Mouse (Mus musculus) forebrain, embryonic 10.5 days (tissue): Measurements from ENCODE around the gene Ankrd44. TPM values are rescaled to one million over a fixed set of nuclear protein-coding genes. Genes with fewer than 3 reads are reported as not detected.

ENCODE experiments used
- DNase-seq: peaks from one replicate; pipeline ENCODE4 v3.0.0-alpha.2; 2017; ENCODE audit warnings: low spot score; ENCODE audit errors: extremely low spot score
- H3K27ac ChIP-seq: fragments of 300-500 bp; sonication (generic); 2 replicates; pipeline ENCODE4 v1.5.1; 2016; ENCODE audit warnings: mild to moderate bottlenecking
- H3K27me3 ChIP-seq: fragments of 300-500 bp; sonication (generic); 2 replicates; pipeline ENCODE4 v1.6.1; 2016; ENCODE audit warnings: mild to moderate bottlenecking; ENCODE audit not compliant: poor library complexity, severe bottlenecking
- H3K36me3 ChIP-seq: fragments of 300-500 bp; sonication (generic); replicated peaks from 2 replicates; pipeline ENCODE4 v1.6.1; 2016; ENCODE audit warnings: mild to moderate bottlenecking, moderate library complexity
- H3K4me1 ChIP-seq: fragments of 300-500 bp; sonication (generic); 2 replicates; pipeline ENCODE4 v1.6.1; 2016
- H3K4me3 ChIP-seq: fragments of 300-500 bp; sonication (generic); 2 replicates; pipeline ENCODE4 v1.5.1; 2016; ENCODE audit warnings: mild to moderate bottlenecking, moderate library complexity
- H3K9me3 ChIP-seq: fragments of 300-500 bp; sonication (generic); 2 replicates; pipeline ENCODE4 v1.6.1; 2016; ENCODE audit warnings: mild to moderate bottlenecking, moderate library complexity
- WGBS: fragments of 180-500 bp; shearing (Covaris S2); methylation state at CpG from one replicate; pipeline ENCODE4 v1.1.7; 2016; 5-methylcytosine and 5-hydroxymethylcytosine counted together
- polyA plus RNA-seq: library from polyadenylated mRNA; unstranded; fragments of >200 nt; fragmentation: Nextera tagmentation; extraction: Ambion mirVana; gene quantifications from 2 replicates; pipeline ENCODE4 v1.2.1, GENCODE M21; 2016

Ankrd44 gene
- polyA plus RNA-seq, 1 experiment from 2014 or later, result 15.2 TPM

- WGBS, result 90% methylated on average over 8 of the region's 8 CpGs
- no peak for DNase-seq
Observed at GRCm38 (mm10) chr1:54707888-54708565, 218.2 kb downstream of the Ankrd44 start.

GRCm38 (mm10) chr1:54707036-54707887 is 218.9 kb downstream of the Ankrd44 start:
- H3K9me3 ChIP-seq, result 0 out of 2 replicates have a peak, but pooled peaks cover under 1% of the 10 kb centered on the region
- WGBS, result 75% methylated on average over 10 of the region's 10 CpGs
- H3K4me1 ChIP-seq, result 0 out of 2 replicates have a peak, but pooled peaks cover 5% of the 10 kb centered on the region
- no peak for DNase-seq
- H3K27ac ChIP-seq, result no peak overlapping the region
- H3K36me3 ChIP-seq, result 0 out of 2 replicates have a peak, but pooled peaks cover 2% of the 10 kb centered on the region
- H3K27me3 ChIP-seq, result no peaks in the 10 kb centered on the region
- H3K4me3 ChIP-seq, result no peak overlapping the region

More at GRCm38 (mm10) chr1:54707888-54708565, 218.2 kb downstream of the Ankrd44 start:
- Histone ChIP-seq H3K27me3 (no peaks in the 10 kb centered on the region), H3K4me1 (0 out of 2 replicates have a peak, but pooled peaks cover 5% of the 10 kb centered on the region), H3K4me3 (no peak overlapping the region), H3K27ac (no peak overlapping the region), H3K9me3 (peaks cover 3% of the 10 kb centered on the region; the same call in 1 of the 2 replicates), H3K36me3 (0 out of 2 replicates have a peak, but pooled peaks cover 5% of the 10 kb centered on the region)

GRCm38 (mm10) chr1:54706621-54707020 is 219.6 kb downstream of the Ankrd44 start:
- Histone ChIP-seq H3K36me3 (no peaks in the 10 kb centered on the region), H3K27me3 (no peaks in the 10 kb centered on the region), H3K27ac (no peak overlapping the region), H3K4me1 (0 out of 2 replicates have a peak, but pooled peaks cover 5% of the 10 kb centered on the region), H3K4me3 (no peak overlapping the region), H3K9me3 (no peaks in the 10 kb centered on the region)
- 24% methylated on average over 3 of the region's 3 CpGs for WGBS
- DNase-seq, result no peak

GRCm38 (mm10) chr1:54703466-54703865 is 222.7 kb downstream of the Ankrd44 start:
- 55% methylated on average over 1 of the region's 1 CpGs for WGBS
- no peak for DNase-seq
- Histone ChIP-seq H3K4me1 (0 out of 2 replicates have a peak, but pooled peaks cover 5% of the 10 kb centered on the region), H3K9me3 (no peaks in the 10 kb centered on the region), H3K27ac (no peak overlapping the region), H3K27me3 (no peaks in the 10 kb centered on the region), H3K36me3 (no peaks in the 10 kb centered on the region), H3K4me3 (no peak overlapping the region)

- no peak for DNase-seq
- Histone ChIP-seq H3K4me3 (no peak overlapping the region), H3K27me3 (no peaks in the 10 kb centered on the region), H3K36me3 (no peaks in the 10 kb centered on the region), H3K4me1 (0 out of 2 replicates have a peak, but pooled peaks cover 5% of the 10 kb centered on the region), H3K27ac (no peak overlapping the region), H3K9me3 (no peaks in the 10 kb centered on the region)
Observed at GRCm38 (mm10) chr1:54702918-54703317, 223.3 kb downstream of the Ankrd44 start.

GRCm38 (mm10) chr1:54695396-54695795 is 230.8 kb downstream of the Ankrd44 start:
- no peaks in the 10 kb centered on the region for H3K4me1 ChIP-seq
- H3K27me3 ChIP-seq, result no peaks in the 10 kb centered on the region
- H3K27ac ChIP-seq, result no peak overlapping the region
- DNase-seq, result no peak
- 91% methylated on average over 3 of the region's 3 CpGs for WGBS
- no peaks in the 10 kb centered on the region for H3K9me3 ChIP-seq
- H3K4me3 ChIP-seq, result no peak overlapping the region
- H3K36me3 ChIP-seq, result no peaks in the 10 kb centered on the region

GRCm38 (mm10) chr1:54691824-54692223 is 234.4 kb downstream of the Ankrd44 start:
- no peak for DNase-seq
- no peaks in the 10 kb centered on the region for H3K36me3 ChIP-seq
- no peaks in the 10 kb centered on the region for H3K27me3 ChIP-seq
- H3K4me3 ChIP-seq, result no peak overlapping the region
- no peaks in the 10 kb centered on the region for H3K9me3 ChIP-seq
- no peaks in the 10 kb centered on the region for H3K4me1 ChIP-seq
- no peak overlapping the region for H3K27ac ChIP-seq

- Histone ChIP-seq H3K36me3 (no peaks in the 10 kb centered on the region), H3K4me3 (no peak overlapping the region), H3K27me3 (no peaks in the 10 kb centered on the region), H3K4me1 (no peaks in the 10 kb centered on the region), H3K9me3 (no peaks in the 10 kb centered on the region), H3K27ac (no peak overlapping the region)
- 86% methylated on average over 13 of the region's 13 CpGs for WGBS
- DNase-seq, result no peak
Observed at GRCm38 (mm10) chr1:54690291-54690965, 235.8 kb downstream of the Ankrd44 start.

DNA sequence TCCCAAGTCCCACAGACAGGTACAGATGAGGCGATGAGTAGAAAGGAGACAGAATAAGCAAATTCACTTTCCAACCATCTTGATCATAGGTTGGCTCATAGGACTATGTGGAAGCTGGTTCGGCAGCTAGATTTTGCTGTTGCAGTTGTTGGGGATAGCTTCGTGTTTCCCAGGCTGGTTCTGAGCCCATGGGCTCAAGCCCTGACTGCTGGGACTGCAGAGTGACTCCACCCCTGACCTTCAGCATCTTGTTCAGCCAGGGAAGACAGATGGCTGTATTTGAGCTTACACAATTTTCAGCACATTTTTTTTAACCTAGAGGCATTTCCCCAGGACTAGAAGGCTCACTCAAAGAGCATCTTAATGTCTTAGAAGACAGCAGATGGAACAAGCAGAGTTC is 237.7 kb downstream of the Ankrd44 start:
- H3K4me3 ChIP-seq, result no peak overlapping the region
- 85% methylated on average over 3 of the region's 3 CpGs for WGBS
- no peak for DNase-seq
- H3K27ac ChIP-seq, result no peak overlapping the region
- H3K27me3 ChIP-seq, result no peaks in the 10 kb centered on the region
- no peaks in the 10 kb centered on the region for H3K36me3 ChIP-seq
- no peaks in the 10 kb centered on the region for H3K9me3 ChIP-seq
- H3K4me1 ChIP-seq, result no peaks in the 10 kb centered on the region

- DNase-seq, result no peak
- WGBS, result 89% methylated on average over 4 of the region's 4 CpGs
- H3K27ac ChIP-seq, result no peak overlapping the region
Observed at GRCm38 (mm10) chr1:54684316-54684715, 241.9 kb downstream of the Ankrd44 start.

GRCm38 (mm10) chr1:54679556-54679955 is 246.6 kb downstream of the Ankrd44 start:
- peaks cover 30% of the 10 kb centered on the region for H3K4me1 ChIP-seq
- 70% methylated on average over 1 of the region's 1 CpGs for WGBS

More at GRCm38 (mm10) chr1:54684316-54684715, 241.9 kb downstream of the Ankrd44 start:
- 0 out of 2 replicates have a peak, but pooled peaks cover 4% of the 10 kb centered on the region for H3K4me1 ChIP-seq
- no peaks in the 10 kb centered on the region for H3K27me3 ChIP-seq
- no peaks in the 10 kb centered on the region for H3K36me3 ChIP-seq
- no peaks in the 10 kb centered on the region for H3K9me3 ChIP-seq
- H3K4me3 ChIP-seq, result no peak overlapping the region

GRCm38 (mm10) chr1:54678037-54678436 is 248.2 kb downstream of the Ankrd44 start:
- Histone ChIP-seq H3K27me3 (no peaks in the 10 kb centered on the region), H3K9me3 (no peaks in the 10 kb centered on the region), H3K36me3 (no peaks in the 10 kb centered on the region), H3K4me3 (no peak overlapping the region), H3K27ac (no peak overlapping the region), H3K4me1 (peaks cover 30% of the 10 kb centered on the region)
- 89% methylated on average over 1 of the region's 1 CpGs for WGBS
- no peak for DNase-seq

More at GRCm38 (mm10) chr1:54679556-54679955, 246.6 kb downstream of the Ankrd44 start:
- H3K27me3 ChIP-seq, result no peaks in the 10 kb centered on the region
- no peaks in the 10 kb centered on the region for H3K36me3 ChIP-seq
- H3K27ac ChIP-seq, result no peak overlapping the region
- no peaks in the 10 kb centered on the region for H3K9me3 ChIP-seq
- DNase-seq, result no peak
- H3K4me3 ChIP-seq, result no peak overlapping the region
